Mouse (Mus musculus) midbrain, embryonic 10.5 days (tissue): ENCODE results near the gene Tsnaxip1. TPM values are rescaled to one million over a fixed set of nuclear protein-coding genes. Genes with fewer than 3 reads are reported as not detected.

Source experiments
- DNase-seq: peaks from one replicate; pipeline ENCODE4 v3.0.0-alpha.2; 2017; ENCODE audit warnings: low spot score
- H3K27ac ChIP-seq: fragments of 300-500 bp; sonication (generic); replicated peaks from 2 replicates; pipeline ENCODE4 v1.5.1; 2016; ENCODE audit warnings: mild to moderate bottlenecking
- H3K27me3 ChIP-seq: fragments of 300-500 bp; sonication (generic); 2 replicates; pipeline ENCODE4 v1.6.1; 2016; ENCODE audit warnings: low read depth, mild to moderate bottlenecking; ENCODE audit not compliant: poor library complexity, severe bottlenecking
- H3K36me3 ChIP-seq: fragments of 300-500 bp; sonication (generic); 2 replicates; pipeline ENCODE4 v1.6.1; 2016; ENCODE audit warnings: mild to moderate bottlenecking, moderate library complexity
- H3K4me1 ChIP-seq: fragments of 300-500 bp; sonication (generic); 2 replicates; pipeline ENCODE4 v1.6.1; 2016
- H3K4me3 ChIP-seq: fragments of 300-500 bp; sonication (generic); 2 replicates; pipeline ENCODE4 v1.5.1; 2016; ENCODE audit warnings: mild to moderate bottlenecking, moderate library complexity
- H3K9me3 ChIP-seq: fragments of 300-500 bp; sonication (generic); replicated peaks from 2 replicates; pipeline ENCODE4 v1.6.1; 2016; ENCODE audit warnings: mild to moderate bottlenecking
- WGBS: fragments of 180-500 bp; shearing (Covaris S2); methylation state at CpG from one replicate; pipeline ENCODE4 v1.1.7; 2016; 5-methylcytosine and 5-hydroxymethylcytosine counted together
- polyA plus RNA-seq: library from polyadenylated mRNA; unstranded; fragments of >200 nt; fragmentation: Nextera tagmentation; extraction: Ambion mirVana; gene quantifications from 2 replicates; pipeline ENCODE4 v1.2.1, GENCODE M21; 2016

The Tsnaxip1 gene
- polyA plus RNA-seq, 1 experiment from 2014 or later = 0.23 TPM

- H3K36me3 ChIP-seq = peaks cover 38% of the 10 kb centered on the region
- no peaks in the 10 kb centered on the region for H3K27me3 ChIP-seq
- no peak overlapping the region for H3K27ac ChIP-seq
- no peak for DNase-seq
- H3K9me3 ChIP-seq = no peaks in the 10 kb centered on the region
- H3K4me3 ChIP-seq = no peak overlapping the region
- 92% methylated on average over 7 of the region's 7 CpGs for WGBS
- H3K4me1 ChIP-seq = no peaks in the 10 kb centered on the region
These were observed 22.7 kb upstream of the Tsnaxip1 start for GRCm38 (mm10) chr8:105804797-105805196.

GRCm38 (mm10) chr8:105805346-105805745 lies 22.2 kb upstream of the Tsnaxip1 start:
- H3K36me3 ChIP-seq = peaks cover 38% of the 10 kb centered on the region
- no peak overlapping the region for H3K4me3 ChIP-seq
- H3K27ac ChIP-seq = no peak overlapping the region
- H3K9me3 ChIP-seq = no peaks in the 10 kb centered on the region
- no peaks in the 10 kb centered on the region for H3K4me1 ChIP-seq
- no peak for DNase-seq
- no peaks in the 10 kb centered on the region for H3K27me3 ChIP-seq
- WGBS = 82% methylated on average over 3 of the region's 3 CpGs

- no peaks in the 10 kb centered on the region for H3K27me3 ChIP-seq
- H3K4me3 ChIP-seq = no peak overlapping the region
- WGBS = 96% methylated on average over 1 of the region's 1 CpGs
- H3K36me3 ChIP-seq = peaks cover 44% of the 10 kb centered on the region
- no peak for DNase-seq
- H3K4me1 ChIP-seq = no peaks in the 10 kb centered on the region
- H3K27ac ChIP-seq = no peak overlapping the region
- no peaks in the 10 kb centered on the region for H3K9me3 ChIP-seq
These were observed 21.6 kb upstream of the Tsnaxip1 start for GRCm38 (mm10) chr8:105805964-105806363.

- no peak overlapping the region for H3K4me3 ChIP-seq
- no peak overlapping the region for H3K27ac ChIP-seq
- no peaks in the 10 kb centered on the region for H3K27me3 ChIP-seq
- H3K4me1 ChIP-seq = no peaks in the 10 kb centered on the region
- H3K36me3 ChIP-seq = peaks cover 62% of the 10 kb centered on the region
- 92% methylated on average over 5 of the region's 5 CpGs for WGBS
- H3K9me3 ChIP-seq = no peaks in the 10 kb centered on the region
- DNase-seq = no peak
These were observed 19.8 kb upstream of the Tsnaxip1 start for GRCm38 (mm10) chr8:105807766-105808165.

- Histone ChIP-seq H3K27ac (no peak overlapping the region), H3K36me3 (peaks cover 62% of the 10 kb centered on the region), H3K4me3 (no peak overlapping the region), H3K9me3 (no peaks in the 10 kb centered on the region), H3K4me1 (no peaks in the 10 kb centered on the region), H3K27me3 (no peaks in the 10 kb centered on the region)
- no peak for DNase-seq
- WGBS = 92% methylated on average over 2 of the region's 2 CpGs
These were observed 19.1 kb upstream of the Tsnaxip1 start for GRCm38 (mm10) chr8:105808480-105808879.

- H3K36me3 ChIP-seq = peaks cover 58% of the 10 kb centered on the region
These were observed 17.2 kb upstream of the Tsnaxip1 start for GRCm38 (mm10) chr8:105810245-105810786.

GRCm38 (mm10) chr8:105811061-105811460 lies 16.5 kb upstream of the Tsnaxip1 start:
- no peaks in the 10 kb centered on the region for H3K9me3 ChIP-seq
- H3K4me3 ChIP-seq = no peak overlapping the region
- WGBS = 93% methylated on average over 10 of the region's 10 CpGs
- DNase-seq = no peak
- no peaks in the 10 kb centered on the region for H3K4me1 ChIP-seq
- peaks cover 60% of the 10 kb centered on the region for H3K36me3 ChIP-seq
- H3K27ac ChIP-seq = no peak overlapping the region
- no peaks in the 10 kb centered on the region for H3K27me3 ChIP-seq

More at GRCm38 (mm10) chr8:105810245-105810786, 17.2 kb upstream of the Tsnaxip1 start:
- Histone ChIP-seq H3K4me1 (no peaks in the 10 kb centered on the region), H3K27me3 (no peaks in the 10 kb centered on the region), H3K4me3 (no peak overlapping the region), H3K27ac (no peak overlapping the region), H3K9me3 (no peaks in the 10 kb centered on the region)
- 90% methylated on average over 6 of the region's 6 CpGs for WGBS
- no peak for DNase-seq

- no peaks in the 10 kb centered on the region for H3K27me3 ChIP-seq
These were observed 16.0 kb upstream of the Tsnaxip1 start for GRCm38 (mm10) chr8:105811543-105811942.

GRCm38 (mm10) chr8:105812511-105812910 lies 15.0 kb upstream of the Tsnaxip1 start:
- H3K27me3 ChIP-seq = no peaks in the 10 kb centered on the region
- WGBS = 86% methylated on average over 5 of the region's 5 CpGs
- H3K9me3 ChIP-seq = no peaks in the 10 kb centered on the region
- no peak overlapping the region for H3K27ac ChIP-seq
- no peak overlapping the region for H3K4me3 ChIP-seq
- DNase-seq = no peak
- no peaks in the 10 kb centered on the region for H3K4me1 ChIP-seq
- peaks cover 58% of the 10 kb centered on the region for H3K36me3 ChIP-seq

More at GRCm38 (mm10) chr8:105811543-105811942, 16.0 kb upstream of the Tsnaxip1 start:
- DNase-seq = no peak
- H3K4me3 ChIP-seq = no peak overlapping the region
- H3K36me3 ChIP-seq = peaks cover 59% of the 10 kb centered on the region
- WGBS = 79% methylated on average over 3 of the region's 3 CpGs
- no peaks in the 10 kb centered on the region for H3K4me1 ChIP-seq
- H3K27ac ChIP-seq = no peak overlapping the region
- no peaks in the 10 kb centered on the region for H3K9me3 ChIP-seq

GRCm38 (mm10) chr8:105813241-105813640 lies 14.3 kb upstream of the Tsnaxip1 start:
- DNase-seq = no peak
- H3K27me3 ChIP-seq = no peaks in the 10 kb centered on the region
- 95% methylated on average over 6 of the region's 6 CpGs for WGBS
- H3K9me3 ChIP-seq = no peaks in the 10 kb centered on the region
- no peaks in the 10 kb centered on the region for H3K4me1 ChIP-seq
- H3K27ac ChIP-seq = no peak overlapping the region
- peaks cover 64% of the 10 kb centered on the region for H3K36me3 ChIP-seq
- H3K4me3 ChIP-seq = no peak overlapping the region

- H3K4me3 ChIP-seq = no peak overlapping the region
- peaks cover 83% of the 10 kb centered on the region for H3K36me3 ChIP-seq
- H3K9me3 ChIP-seq = no peaks in the 10 kb centered on the region
These were observed 7.9 kb upstream of the Tsnaxip1 start for GRCm38 (mm10) chr8:105819659-105820058.

GRCm38 (mm10) chr8:105820925-105821324 lies 6.6 kb upstream of the Tsnaxip1 start:
- DNase-seq = no peak
- peaks cover 88% of the 10 kb centered on the region for H3K36me3 ChIP-seq

More at GRCm38 (mm10) chr8:105819659-105820058, 7.9 kb upstream of the Tsnaxip1 start:
- no peak for DNase-seq
- Histone ChIP-seq H3K27me3 (no peaks in the 10 kb centered on the region), H3K4me1 (no peaks in the 10 kb centered on the region), H3K27ac (no peak overlapping the region)
- WGBS = 86% methylated on average over 3 of the region's 3 CpGs

GRCm38 (mm10) chr8:105825506-105825905 lies 2.0 kb upstream of the Tsnaxip1 start:
- no peak overlapping the region for H3K27ac ChIP-seq
- H3K9me3 ChIP-seq = no peaks in the 10 kb centered on the region
- peak overlapping the region; percentile 97 for H3K4me3 ChIP-seq
- no peak for DNase-seq
- peaks cover 20% of the 10 kb centered on the region for H3K4me1 ChIP-seq
- WGBS = 91% methylated on average over 4 of the region's 4 CpGs
- no peaks in the 10 kb centered on the region for H3K27me3 ChIP-seq
- peaks cover 55% of the 10 kb centered on the region for H3K36me3 ChIP-seq

More at GRCm38 (mm10) chr8:105820925-105821324, 6.6 kb upstream of the Tsnaxip1 start:
- Histone ChIP-seq H3K27ac (no peak overlapping the region), H3K9me3 (no peaks in the 10 kb centered on the region), H3K27me3 (no peaks in the 10 kb centered on the region), H3K4me3 (no peak overlapping the region), H3K4me1 (peaks cover 7% of the 10 kb centered on the region)
- WGBS = 89% methylated on average over 1 of the region's 1 CpGs
